Mouse (Mus musculus): ENCODE data around the gene Zbtb44. TPM values are rescaled to one million over a fixed set of nuclear protein-coding genes. Genes with fewer than 3 reads are reported as not detected.

The Zbtb44 gene
- total and polyA plus RNA-seq, 2 experiments from 2014 or later: 5.3 to 22.1 TPM

DNA sequence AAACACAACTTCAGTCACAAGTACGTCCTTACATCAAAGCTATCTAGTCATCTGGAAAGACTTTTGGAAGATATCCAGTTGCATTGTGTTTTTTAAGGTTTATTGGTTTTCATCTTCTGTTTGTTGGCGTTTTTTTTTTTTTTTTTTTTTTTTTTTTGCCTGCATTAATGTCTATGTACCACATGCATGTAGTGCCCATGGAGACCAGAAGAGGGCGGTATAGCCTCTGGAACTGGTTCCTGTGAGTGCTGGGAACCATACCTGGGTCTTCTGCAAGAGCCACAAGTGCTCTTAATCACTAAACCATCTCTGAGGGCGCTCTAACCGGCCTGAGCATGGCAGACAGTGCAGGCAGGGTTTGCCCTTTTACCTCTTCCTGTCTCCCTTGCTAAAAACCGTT lies 67.7 kb downstream of the Zbtb44 start:
- H3K4me2 ChIP-seq (ENCODE audit: low read depth): no peak overlapping the region
- TF ChIP-seq CTCF (IDR thresholded peaks at IDR 0.05; ENCODE audit: low read depth): no peak
- no peaks in the 10 kb centered on the region for H3K4me1 ChIP-seq (ENCODE audit: insufficient read depth)
- no peak overlapping the region for H3K9ac ChIP-seq
- no peak for DNase-seq
- no peak overlapping the region for H3K4me3 ChIP-seq (ENCODE audit: low read depth, low read length)
- no peak for ATAC-seq
- no peaks in the 10 kb centered on the region for H3K36me3 ChIP-seq (ENCODE audit: insufficient read depth)
- no peak overlapping the region for H3K27ac ChIP-seq (ENCODE audit: low read depth, low read length)
- WGBS: 72% methylated on average over 6 of the region's 6 CpGs
- no peaks in the 10 kb centered on the region for H3K9me3 ChIP-seq (ENCODE audit: low read length)
- no peaks in the 10 kb centered on the region for H3K27me3 ChIP-seq (ENCODE audit: insufficient read depth, low read length)

GRCm38 (mm10) chr9:31108464-31108863 lies 78.0 kb downstream of the Zbtb44 start:
- Histone ChIP-seq H3K4me3 (ENCODE audit: low read depth, low read length) (no peak overlapping the region), H3K27ac (ENCODE audit: low read depth, low read length) (no peak overlapping the region), H3K9me3 (ENCODE audit: low read length) (no peaks in the 10 kb centered on the region), H3K27me3 (ENCODE audit: insufficient read depth, low read length) (no peaks in the 10 kb centered on the region), H3K4me2 (ENCODE audit: low read depth) (no peak overlapping the region), H3K9ac (no peak overlapping the region), H3K36me3 (ENCODE audit: insufficient read depth) (no peaks in the 10 kb centered on the region), H3K4me1 (ENCODE audit: insufficient read depth) (no peaks in the 10 kb centered on the region)
- WGBS: 88% methylated on average over 8 of the region's 8 CpGs
- no peak for DNase-seq
- no peak for TF ChIP-seq CTCF (IDR thresholded peaks at IDR 0.05; ENCODE audit: low read depth)
- no peak for ATAC-seq

- H3K27ac ChIP-seq (ENCODE audit: low read depth, low read length): no peak overlapping the region
- H3K4me1 ChIP-seq (ENCODE audit: insufficient read depth): no peaks in the 10 kb centered on the region
- ATAC-seq (no peak; the same call in 1 of the 2 replicates), DNase-seq (no peak)
- no peak overlapping the region for H3K9ac ChIP-seq
- no peaks in the 10 kb centered on the region for H3K9me3 ChIP-seq (ENCODE audit: low read length)
- no peaks in the 10 kb centered on the region for H3K27me3 ChIP-seq (ENCODE audit: insufficient read depth, low read length)
- H3K4me2 ChIP-seq (ENCODE audit: low read depth): no peak overlapping the region
- no peaks in the 10 kb centered on the region for H3K36me3 ChIP-seq (ENCODE audit: insufficient read depth)
- TF ChIP-seq CTCF (IDR thresholded peaks at IDR 0.05; ENCODE audit: low read depth): no peak
- H3K4me3 ChIP-seq (ENCODE audit: low read depth, low read length): no peak overlapping the region
These were observed 85.1 kb downstream of the Zbtb44 start for GRCm38 (mm10) chr9:31115586-31115985.

DNA sequence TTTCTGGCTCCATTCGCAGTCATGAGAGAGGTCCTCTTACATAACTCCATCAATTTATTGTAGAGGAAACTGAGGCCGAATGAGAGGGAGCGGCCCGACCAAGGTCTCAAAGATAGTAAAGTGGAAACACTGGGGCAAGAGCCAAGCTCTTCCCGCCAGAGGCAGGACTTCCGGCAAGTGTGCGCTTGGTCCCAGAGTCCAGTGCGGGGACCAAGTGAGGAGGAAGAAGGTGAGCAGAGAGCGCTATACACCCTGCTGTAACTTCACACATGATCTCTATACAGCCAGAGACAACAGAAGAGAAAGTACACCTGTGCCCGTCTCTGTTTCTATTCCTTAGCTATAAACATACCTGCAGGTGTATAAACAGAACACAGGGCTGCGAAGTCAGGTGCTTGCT lies 86.6 kb downstream of the Zbtb44 start:
- no peak overlapping the region for H3K9ac ChIP-seq
- ATAC-seq (no peak), DNase-seq (no peak)
- no peaks in the 10 kb centered on the region for H3K36me3 ChIP-seq (ENCODE audit: insufficient read depth)
- no peak overlapping the region for H3K4me2 ChIP-seq (ENCODE audit: low read depth)
- WGBS: 95% methylated on average over 11 of the region's 11 CpGs
- H3K4me1 ChIP-seq (ENCODE audit: insufficient read depth): no peaks in the 10 kb centered on the region
- H3K4me3 ChIP-seq (ENCODE audit: low read depth, low read length): no peak overlapping the region
- H3K9me3 ChIP-seq (ENCODE audit: low read length): no peaks in the 10 kb centered on the region
- H3K27ac ChIP-seq (ENCODE audit: low read depth, low read length): no peak overlapping the region
- no peak for TF ChIP-seq CTCF (IDR thresholded peaks at IDR 0.05; ENCODE audit: low read depth)
- H3K27me3 ChIP-seq (ENCODE audit: insufficient read depth, low read length): no peaks in the 10 kb centered on the region

GRCm38 (mm10) chr9:31117488-31117887 lies 87.0 kb downstream of the Zbtb44 start:
- Histone ChIP-seq H3K27me3 (ENCODE audit: insufficient read depth, low read length) (no peaks in the 10 kb centered on the region), H3K4me3 (ENCODE audit: low read depth, low read length) (no peak overlapping the region), H3K4me2 (ENCODE audit: low read depth) (no peak overlapping the region), H3K36me3 (ENCODE audit: insufficient read depth) (no peaks in the 10 kb centered on the region), H3K27ac (ENCODE audit: low read depth, low read length) (no peak overlapping the region), H3K4me1 (ENCODE audit: insufficient read depth) (no peaks in the 10 kb centered on the region), H3K9me3 (ENCODE audit: low read length) (no peaks in the 10 kb centered on the region), H3K9ac (no peak overlapping the region)
- no peak for TF ChIP-seq CTCF (IDR thresholded peaks at IDR 0.05; ENCODE audit: low read depth)
- DNase-seq (no peak), ATAC-seq (no peak)
- WGBS: 90% methylated on average over 6 of the region's 6 CpGs

- no peaks in the 10 kb centered on the region for H3K27me3 ChIP-seq (ENCODE audit: insufficient read depth, low read length)
- no peak for DNase-seq
- H3K36me3 ChIP-seq (ENCODE audit: insufficient read depth): no peaks in the 10 kb centered on the region
- no peak overlapping the region for H3K9ac ChIP-seq
- WGBS: 48% methylated on average over 11 of the region's 11 CpGs
- H3K4me3 ChIP-seq (ENCODE audit: low read depth, low read length): no peak overlapping the region
- no peaks in the 10 kb centered on the region for H3K4me1 ChIP-seq (ENCODE audit: insufficient read depth)
- no peak overlapping the region for H3K27ac ChIP-seq (ENCODE audit: low read depth, low read length)
- TF ChIP-seq CTCF (IDR thresholded peaks at IDR 0.05; ENCODE audit: low read depth): no peak
- no peaks in the 10 kb centered on the region for H3K9me3 ChIP-seq (ENCODE audit: low read length)
- no peak overlapping the region for H3K4me2 ChIP-seq (ENCODE audit: low read depth)
- no peak for ATAC-seq
These were observed 88.3 kb downstream of the Zbtb44 start for GRCm38 (mm10) chr9:31118520-31119298.

DNA sequence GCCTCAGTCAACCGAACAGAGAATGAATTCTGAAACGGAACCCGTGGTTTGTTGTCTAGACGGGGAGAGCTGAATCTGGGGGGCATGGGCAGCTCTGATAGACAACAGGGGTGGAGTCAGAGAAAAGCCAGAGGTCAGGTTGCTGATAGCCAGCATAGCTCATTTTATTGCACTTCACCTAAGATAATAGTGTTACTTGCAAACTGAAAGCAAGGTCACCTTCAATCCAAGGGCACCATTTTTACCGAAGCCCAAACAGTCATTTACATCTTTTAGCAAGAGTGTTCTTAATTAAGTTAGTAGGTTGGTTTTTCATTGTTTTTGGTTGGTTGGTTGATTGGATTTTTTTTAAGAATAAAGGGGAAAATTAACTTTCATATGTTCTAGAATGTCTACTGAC lies 89.0 kb downstream of the Zbtb44 start:
- DNase-seq: no peak
- Histone ChIP-seq H3K9ac (no peak overlapping the region), H3K4me3 (ENCODE audit: low read depth, low read length) (no peak overlapping the region), H3K27me3 (ENCODE audit: insufficient read depth, low read length) (no peaks in the 10 kb centered on the region), H3K4me2 (ENCODE audit: low read depth) (no peak overlapping the region), H3K27ac (ENCODE audit: low read depth, low read length) (no peak overlapping the region), H3K36me3 (ENCODE audit: insufficient read depth) (no peaks in the 10 kb centered on the region), H3K4me1 (ENCODE audit: insufficient read depth) (no peaks in the 10 kb centered on the region), H3K9me3 (ENCODE audit: low read length) (no peaks in the 10 kb centered on the region)
- 77% methylated on average over 5 of the region's 5 CpGs for WGBS
- no peak for ATAC-seq
- TF ChIP-seq CTCF (IDR thresholded peaks at IDR 0.05; ENCODE audit: low read depth): no peak

Data from forebrain, postnatal 0 days (tissue).